Mouse (Mus musculus) yolk sac, embryonic 10.5 days (tissue): ENCODE measurements around the gene Olfr92.
A peak's percentile ranks its signal among the peaks of the same experiment; 100 is the strongest.
"Not testable (repeated sequence)": the region's sequence is repeated elsewhere in the genome, so short reads cannot be mapped to it uniquely, and the experiment has no call there.

Source experiments
- DNase-seq: peaks from one replicate; pipeline ENCODE4 v3.0.0-alpha.2; 2017; ENCODE audit warnings: low spot score

Gene Olfr92

GRCm38 (mm10) chr17:37119988-37120387 is at the start of gene Olfr92:
TSS of gene Olfr92 (minus strand) at chr17:37120088.
- DNase-seq = no peak

- DNase-seq = no peak
Observed at GRCm38 (mm10) chr17:37161394-37161793, 41.5 kb upstream of the Olfr92 start, which contains the start of gene Olfr93. TSS of gene Olfr93 (minus strand) at chr17:37161494.

GRCm38 (mm10) chr17:37131366-37131765 is 11.5 kb upstream of the Olfr92 start:
- DNase-seq = not testable (repeated sequence)

DNA sequence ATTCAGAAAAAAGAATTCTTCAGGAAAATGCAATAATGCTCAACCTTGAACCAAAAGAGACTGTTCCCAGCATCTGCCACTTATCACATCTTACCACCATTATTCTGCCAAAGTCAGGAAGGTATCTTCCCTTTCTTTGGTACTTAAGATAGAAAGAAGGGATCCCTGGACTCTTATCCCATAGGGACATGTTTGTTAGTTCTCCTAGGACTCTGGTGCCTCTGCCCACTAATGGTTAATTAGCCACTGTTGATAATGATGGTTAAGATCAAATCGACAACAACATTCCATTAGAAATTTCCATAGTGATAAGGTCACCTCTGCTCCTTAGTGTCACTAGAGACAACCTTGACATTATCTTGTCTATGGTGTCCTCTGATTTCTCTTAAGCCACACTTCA is 21.7 kb downstream of the Olfr92 start, which contains the start of gene Olfr91:
Gene Olfr91 (minus strand): TSS at position 101 of the 400 bp plus-strand sequence.
- DNase-seq = no peak

DNA sequence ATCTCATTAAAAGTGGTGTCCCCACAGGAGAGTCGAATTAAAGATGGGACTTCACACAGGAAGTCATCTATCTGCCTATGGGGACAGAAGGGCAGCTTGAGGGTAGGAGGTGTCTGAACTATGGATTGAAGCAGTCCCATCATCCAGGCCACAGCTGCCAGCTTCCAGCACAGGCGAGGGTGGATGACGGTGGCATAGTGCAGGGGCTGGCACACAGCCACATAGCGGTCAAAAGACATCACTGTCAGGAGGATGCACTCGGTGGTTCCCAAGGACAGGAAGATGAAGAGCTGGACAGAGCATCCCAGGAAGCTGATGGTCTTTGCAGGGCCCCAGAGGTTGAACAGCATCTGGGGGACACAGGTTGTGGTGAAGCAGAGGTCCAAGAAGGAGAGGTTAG is 26.6 kb downstream of the Olfr92 start:
- DNase-seq = no peak

- DNase-seq = no peak
Observed at GRCm38 (mm10) chr17:37092198-37092597, 27.7 kb downstream of the Olfr92 start.

DNA sequence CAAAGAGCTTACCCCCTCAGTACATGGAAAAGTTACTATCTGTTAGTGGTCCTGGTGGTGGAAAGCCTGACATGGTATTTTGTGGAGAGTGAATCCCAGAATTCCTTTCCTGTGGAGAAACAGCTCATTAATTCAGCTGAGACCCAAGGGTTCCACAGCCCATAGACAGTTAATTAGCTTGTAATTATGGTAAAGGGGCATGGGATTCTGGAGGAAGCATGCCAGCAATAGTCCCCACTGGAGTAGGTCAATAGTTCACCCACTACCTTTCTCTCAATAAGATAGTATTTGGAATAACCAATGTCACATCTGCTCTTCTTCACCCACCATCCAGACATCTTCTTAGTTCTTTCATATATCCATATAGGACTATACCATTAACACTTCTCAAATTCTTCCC is 31.5 kb downstream of the Olfr92 start, which contains the start of gene Olfr90:
Gene Olfr90 (minus strand): TSS at position 101 of the 400 bp plus-strand sequence.
- no peak for DNase-seq

DNA sequence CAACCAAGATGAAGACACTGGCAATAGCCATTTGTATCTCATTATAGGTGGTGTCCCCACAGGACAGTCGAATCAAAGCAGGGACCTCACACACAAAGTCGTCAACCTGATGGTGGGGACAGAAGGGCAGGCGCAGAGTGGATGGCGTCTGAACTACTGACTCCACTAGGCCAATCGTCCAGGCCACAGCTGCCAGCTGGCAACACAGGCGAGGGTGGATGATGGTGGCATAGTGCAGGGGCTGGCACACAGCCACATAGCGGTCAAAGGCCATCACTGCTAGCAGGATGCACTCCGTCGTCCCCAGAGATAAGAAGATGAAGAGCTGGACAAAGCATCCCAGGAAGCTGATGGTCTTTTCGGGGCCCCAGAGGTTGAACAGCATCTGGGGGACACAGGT is 34.3 kb downstream of the Olfr92 start:
- no peak for DNase-seq

- DNase-seq = no peak
Observed at GRCm38 (mm10) chr17:37084632-37085031, 35.3 kb downstream of the Olfr92 start.

GRCm38 (mm10) chr17:37083327-37083726 is 36.6 kb downstream of the Olfr92 start:
- peak; percentile 73 for DNase-seq

DNA sequence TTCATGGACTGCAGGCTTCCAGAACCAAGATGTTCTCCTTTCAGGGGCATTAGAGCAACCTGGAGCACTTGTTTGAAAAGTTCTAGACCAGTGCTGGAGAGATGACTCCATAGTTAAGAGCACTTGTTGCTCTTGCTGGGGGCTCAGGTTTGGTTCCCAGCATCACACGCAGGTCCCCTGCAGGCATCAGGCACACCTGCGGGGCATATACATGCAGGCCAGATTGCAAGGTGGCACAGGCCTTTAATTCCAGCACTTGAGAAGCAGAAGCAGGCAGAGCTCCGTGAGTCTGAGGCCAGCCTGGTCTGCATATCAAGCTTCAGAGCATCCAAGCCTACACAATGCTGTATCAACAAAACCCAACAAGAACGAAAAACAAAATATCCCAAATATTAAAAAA is 38.2 kb downstream of the Olfr92 start:
- DNase-seq = no peak

- peak; percentile 28 for DNase-seq
Observed at GRCm38 (mm10) chr17:37080119-37080518, 39.8 kb downstream of the Olfr92 start.

DNA sequence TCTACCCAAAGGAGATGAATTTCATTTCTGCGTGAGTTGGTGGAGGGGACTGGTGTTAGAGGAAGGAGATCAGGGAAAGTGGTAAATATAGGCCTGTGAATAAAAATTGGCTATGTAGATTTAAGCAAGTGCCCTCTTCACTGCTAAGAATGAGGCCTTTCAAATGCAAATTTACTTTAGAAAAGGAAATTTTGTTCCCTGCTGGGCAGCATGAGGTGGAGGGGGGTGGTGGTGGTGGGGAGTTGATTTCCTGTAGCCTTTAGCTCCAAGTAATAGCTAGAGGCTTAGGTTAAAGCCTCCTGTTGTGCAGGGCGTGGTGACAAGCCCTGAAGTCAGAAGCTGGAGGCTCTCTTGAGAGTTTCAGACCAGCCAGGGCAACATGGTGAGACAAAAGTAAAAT is 40.9 kb downstream of the Olfr92 start:
- no peak for DNase-seq

GRCm38 (mm10) chr17:37078193-37078592 is 41.7 kb downstream of the Olfr92 start:
- DNase-seq = no peak

DNA sequence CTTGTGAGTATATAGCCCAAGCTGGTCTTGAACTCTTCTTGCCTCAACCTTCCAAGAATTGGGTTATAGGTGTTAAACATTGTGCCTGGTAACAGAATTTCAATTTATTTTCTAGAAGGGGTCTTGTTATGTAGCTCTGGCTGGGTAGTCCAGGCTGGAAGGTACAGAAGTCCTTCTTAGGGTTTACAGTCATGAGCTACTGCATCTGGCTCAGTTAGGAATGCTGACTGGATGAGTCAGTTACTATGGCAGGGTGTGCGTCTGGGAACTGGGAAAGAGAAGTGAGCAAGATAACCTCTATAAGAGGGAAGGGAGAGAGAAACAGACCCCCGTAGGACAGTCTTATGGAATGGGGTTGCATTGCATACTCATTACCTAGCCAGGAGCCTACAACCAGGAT is 44.1 kb downstream of the Olfr92 start:
- no peak for DNase-seq

DNA sequence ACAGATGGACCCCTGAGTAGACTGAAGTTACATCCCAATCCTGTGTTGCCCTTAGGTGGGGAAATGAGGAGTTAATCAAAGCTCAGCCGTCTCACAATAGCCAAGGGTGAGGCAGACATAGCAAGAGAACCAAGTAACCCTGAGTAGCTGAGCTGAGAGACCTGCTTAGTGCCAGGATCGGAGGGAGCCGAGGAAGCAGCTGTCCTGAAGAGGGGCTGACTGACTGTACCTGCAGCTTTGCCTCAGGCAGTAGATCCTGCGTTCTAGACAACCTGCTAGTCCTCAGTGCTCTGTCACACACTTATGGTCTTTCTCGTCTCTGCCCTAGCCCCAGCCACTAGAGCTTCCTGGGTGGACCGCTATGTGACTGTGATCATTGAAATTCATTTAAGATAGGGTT is 44.7 kb downstream of the Olfr92 start:
- DNase-seq = no peak

- DNase-seq = no peak
Observed at GRCm38 (mm10) chr17:37072730-37073276, 47.1 kb downstream of the Olfr92 start.

GRCm38 (mm10) chr17:37072080-37072729 is 47.7 kb downstream of the Olfr92 start:
- no peak for DNase-seq

- DNase-seq = no peak
Observed at GRCm38 (mm10) chr17:37070121-37070520, 49.8 kb downstream of the Olfr92 start.

GRCm38 (mm10) chr17:37067861-37068260 is 52.0 kb downstream of the Olfr92 start:
- DNase-seq = no peak

DNA sequence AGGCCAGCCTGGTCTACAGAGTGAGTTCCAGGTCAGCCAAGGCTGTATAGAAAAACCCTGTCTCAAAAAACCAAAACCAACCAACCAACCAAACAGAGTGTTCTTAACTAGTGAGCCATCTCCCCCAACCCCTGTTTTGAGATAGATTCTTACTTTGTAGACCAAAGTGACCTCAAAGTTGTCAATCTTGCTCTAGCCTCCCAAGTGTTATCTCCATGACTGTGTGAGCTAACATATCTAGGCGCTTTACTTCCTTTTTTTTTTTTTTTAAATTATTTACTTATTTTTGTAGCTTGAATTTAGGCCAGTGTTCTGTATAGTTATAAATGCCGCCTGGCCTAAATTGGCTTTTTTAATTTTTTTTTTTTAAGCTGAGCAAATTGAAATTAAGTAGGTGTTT is 53.9 kb downstream of the Olfr92 start:
- no peak for DNase-seq

DNA sequence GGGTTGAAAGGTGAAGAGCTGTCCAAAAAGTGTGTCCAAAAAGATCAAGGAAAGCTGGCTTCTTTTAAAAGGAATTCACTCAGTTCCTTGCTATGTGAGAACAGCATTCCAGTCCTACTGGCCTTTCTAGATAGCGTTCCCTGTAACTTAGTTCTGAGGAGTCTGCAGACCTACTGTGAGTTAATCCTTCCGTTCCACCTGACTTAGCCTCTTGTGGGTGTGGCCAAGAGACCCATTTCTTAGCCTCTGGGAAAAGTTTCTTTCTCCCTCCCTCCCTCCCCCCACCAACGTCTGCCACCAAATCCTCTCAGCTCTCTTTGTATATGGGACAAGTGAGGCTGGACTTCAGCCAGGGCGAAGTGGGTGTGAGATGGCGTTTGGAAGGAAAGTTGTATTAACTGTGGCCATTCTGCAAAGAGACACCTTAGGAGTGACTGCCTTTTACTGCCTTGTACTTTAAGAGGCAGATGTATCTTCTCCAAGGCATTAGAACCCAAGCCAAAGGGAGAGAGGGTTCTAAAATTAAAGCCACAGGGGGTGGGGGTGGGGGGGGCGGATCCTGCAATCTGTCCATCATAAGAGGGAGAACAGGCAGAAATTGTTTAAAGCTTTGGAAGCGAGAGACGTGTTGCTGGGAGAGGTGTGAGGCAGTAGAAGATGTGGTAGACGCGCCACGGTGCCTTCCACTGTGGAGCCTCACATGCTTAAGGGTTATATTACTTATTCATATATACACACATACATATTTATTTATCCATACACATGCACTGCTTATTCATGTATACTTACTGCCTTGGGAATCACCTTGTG is 56.0 kb downstream of the Olfr92 start:
- no peak for DNase-seq

DNA sequence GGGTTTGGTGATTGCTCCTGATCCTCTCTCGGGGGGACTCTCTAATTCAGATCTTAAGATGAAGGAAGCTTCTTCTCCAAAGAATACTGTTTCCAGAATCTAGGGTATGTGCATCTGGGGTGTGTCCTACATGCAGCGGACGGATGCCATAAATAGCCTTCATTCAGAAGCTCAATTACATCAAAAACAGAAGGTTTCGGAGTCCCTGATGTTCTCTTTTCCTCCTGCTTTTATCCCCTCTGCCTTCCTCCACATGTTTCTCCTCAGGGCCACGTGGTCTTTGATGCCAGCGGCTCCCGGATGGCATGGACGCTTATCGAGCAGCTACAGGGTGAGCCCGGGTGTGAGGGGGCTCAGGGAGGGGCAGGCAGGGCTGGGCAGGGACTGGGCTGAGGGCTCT is 56.8 kb downstream of the Olfr92 start:
- no peak for DNase-seq
